Mouse (Mus musculus) frontal cortex, postnatal 10 days (tissue): Measurements from ENCODE around the gene Uhrf1.

Experiments used
- DNase-seq, 2 experiments: peaks; one replicate each; pipeline ENCODE4 v3.0.0; 2022; ENCODE audit warnings: low spot score in 2 of 2, mixed read lengths in 1 of 2

Gene Uhrf1

DNA sequence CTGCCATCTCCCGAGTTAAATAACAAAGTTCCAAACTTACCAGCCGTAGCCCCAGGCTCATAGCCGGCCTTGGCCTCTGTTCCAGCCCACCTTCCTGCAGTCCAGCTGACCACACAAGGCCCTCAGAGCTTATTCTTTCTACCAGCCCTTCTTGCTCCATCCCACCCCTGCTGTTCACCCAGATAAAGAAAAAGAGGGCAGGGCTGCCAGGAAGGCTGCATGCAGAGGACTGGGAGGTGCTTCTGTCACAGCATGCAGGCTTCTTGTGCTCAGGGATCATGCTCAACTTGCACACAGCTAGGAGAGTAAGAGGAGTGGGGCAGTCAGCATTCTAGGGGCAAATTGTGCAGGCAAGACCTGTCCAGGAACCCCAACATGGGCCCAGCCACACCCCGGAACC, 45.0 kb downstream of the Uhrf1 start:
- no peak for DNase-seq

GRCm38 (mm10) chr17:56348586-56348985, 45.5 kb downstream of the Uhrf1 start:
- DNase-seq = no peak

- DNase-seq = peak in 1 of 2 experiments; percentile 74
Observed at GRCm38 (mm10) chr17:56350694-56351093, 47.6 kb downstream of the Uhrf1 start.

DNA sequence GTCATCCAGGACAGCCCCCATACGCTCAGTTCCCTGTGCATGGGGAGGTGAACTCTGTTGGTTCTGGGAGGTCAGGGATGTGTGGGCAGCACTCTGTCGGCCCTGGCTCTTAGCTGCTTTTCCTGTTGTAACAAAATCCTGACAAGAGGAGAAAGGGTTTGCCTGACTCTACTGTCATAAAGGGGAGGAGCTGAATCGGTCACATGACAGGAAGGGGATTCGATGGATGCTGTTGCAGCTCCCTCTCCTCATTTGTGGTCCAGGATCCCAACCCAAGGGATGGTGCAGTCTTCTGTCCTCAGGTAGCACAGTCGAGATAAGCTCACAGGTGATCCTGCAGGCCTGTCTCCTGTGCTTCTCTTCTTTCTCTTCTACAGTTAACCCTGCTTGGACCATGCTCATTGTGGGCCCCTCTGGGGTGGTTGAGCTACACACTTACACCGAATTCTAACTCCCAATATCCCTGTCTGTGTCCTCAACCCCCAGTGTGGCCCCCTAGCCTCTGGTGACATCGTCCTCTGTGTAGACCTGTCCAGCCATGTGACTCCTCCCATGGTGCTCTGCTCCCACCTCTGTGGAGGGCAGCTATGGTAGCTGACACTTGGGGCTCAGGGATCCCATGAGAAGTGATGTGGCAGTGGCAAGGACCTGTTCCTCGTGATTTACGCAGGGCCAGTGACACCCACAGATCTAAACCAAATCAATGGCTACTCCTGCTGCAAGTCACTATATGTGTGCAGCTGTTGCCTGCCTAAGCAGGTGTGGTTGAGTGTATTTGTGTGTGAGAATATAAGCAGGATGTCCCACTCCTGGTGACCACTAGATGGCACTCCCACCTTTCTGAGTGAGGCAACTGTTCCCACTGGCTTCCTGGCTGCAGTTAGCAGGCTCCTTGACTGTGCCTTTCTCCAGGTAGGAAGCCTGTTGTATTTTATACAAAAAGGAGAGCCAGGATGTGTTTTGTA, 54.1 kb downstream of the Uhrf1 start:
- peak in 1 of 2 experiments; percentile 68 for DNase-seq

- no peak for DNase-seq
Observed at GRCm38 (mm10) chr17:56359183-56359725, 56.1 kb downstream of the Uhrf1 start.

- no peak for DNase-seq
Observed at GRCm38 (mm10) chr17:56359864-56360263, 56.7 kb downstream of the Uhrf1 start.

DNA sequence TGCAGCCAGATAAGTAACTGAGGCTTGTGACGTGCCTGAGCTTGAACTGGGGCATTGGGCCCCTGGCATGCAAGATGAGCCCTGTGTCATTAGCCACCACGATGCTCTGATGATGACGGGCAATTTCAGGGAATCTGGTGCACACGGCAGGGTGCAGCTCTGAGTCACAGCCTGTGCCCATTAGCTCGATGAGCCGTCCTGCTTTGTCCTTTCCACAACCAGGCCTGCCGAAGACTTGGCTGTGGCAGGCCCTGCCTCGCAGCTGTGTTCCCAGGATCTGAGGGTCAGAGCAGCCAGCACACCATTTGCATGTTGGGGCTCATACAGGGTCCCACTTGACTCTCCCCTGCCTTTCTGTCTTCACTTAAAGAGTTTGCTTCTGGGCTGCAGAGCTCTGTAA, 57.3 kb downstream of the Uhrf1 start:
- no peak for DNase-seq

- DNase-seq = no peak
Observed at GRCm38 (mm10) chr17:56361542-56361941, 58.4 kb downstream of the Uhrf1 start.

DNA sequence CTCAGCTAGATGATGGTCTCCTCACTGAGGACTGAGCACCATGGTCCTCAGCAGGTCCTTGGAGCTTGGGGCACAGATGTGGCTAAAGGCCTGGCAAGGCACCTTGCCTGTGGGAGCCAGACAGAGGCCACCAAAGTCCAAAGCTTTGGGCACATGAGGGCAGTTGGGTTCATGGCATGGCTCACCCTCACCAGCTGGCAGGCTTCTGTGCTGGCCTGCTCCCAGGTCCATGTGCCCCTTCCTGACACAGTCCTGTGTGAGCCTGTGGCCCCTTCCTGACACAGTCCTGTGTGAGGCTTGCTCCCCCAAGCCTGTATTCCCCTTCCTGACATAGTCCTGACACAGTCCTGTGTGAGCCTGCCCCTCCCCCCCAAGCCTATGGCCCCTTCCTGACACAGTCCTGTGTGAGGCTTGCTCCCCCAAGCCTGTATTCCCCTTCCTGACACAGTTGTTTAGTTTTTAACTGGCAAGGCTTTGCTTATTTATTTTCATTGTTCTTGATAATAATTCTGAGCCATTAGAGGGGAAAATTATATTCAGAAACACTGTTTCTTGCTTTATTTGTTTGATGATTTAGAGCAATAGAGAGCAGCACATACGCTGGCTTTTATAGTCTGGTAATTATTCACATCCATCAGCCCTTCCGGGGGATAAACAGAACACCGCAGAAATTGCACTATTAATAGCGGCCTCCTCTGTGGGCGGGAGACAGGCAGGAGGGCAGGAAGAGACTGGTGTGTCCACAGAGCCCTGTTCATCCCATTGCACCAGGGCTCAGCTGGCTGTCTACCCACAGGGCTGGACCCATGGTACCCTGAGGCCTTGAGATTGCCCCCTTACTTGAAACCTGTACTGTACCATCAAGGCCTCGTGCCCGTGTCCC, 62.9 kb downstream of the Uhrf1 start:
- no peak for DNase-seq

GRCm38 (mm10) chr17:56368291-56368790, 65.2 kb downstream of the Uhrf1 start:
- DNase-seq = no peak

GRCm38 (mm10) chr17:56370090-56370489, 67.0 kb downstream of the Uhrf1 start:
- no peak for DNase-seq

- DNase-seq = peak in 1 of 2 experiments; percentile 41
Observed at GRCm38 (mm10) chr17:56371029-56371660, 68.0 kb downstream of the Uhrf1 start.

DNA sequence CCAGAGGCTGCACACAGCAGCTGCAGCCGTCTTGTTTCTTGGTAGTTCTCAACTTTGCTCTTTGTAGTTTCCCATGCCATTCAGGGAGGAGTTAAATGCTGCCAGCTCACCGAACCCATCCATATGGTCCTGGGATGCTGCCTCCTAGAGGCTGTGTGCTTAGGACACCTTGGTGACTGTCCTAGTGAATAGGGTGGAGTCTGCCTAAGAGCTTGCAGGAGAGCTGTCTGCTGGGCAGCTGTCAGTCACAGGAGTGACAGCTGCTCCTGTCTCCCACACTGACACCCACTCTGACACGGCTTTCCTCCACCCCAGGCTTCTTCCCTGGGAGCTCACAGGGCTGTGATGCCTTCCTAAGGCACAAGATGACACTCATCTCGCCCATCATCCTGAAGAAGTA, 69.0 kb downstream of the Uhrf1 start:
- no peak for DNase-seq
